Mouse (Mus musculus) erythroblast, embryonic 14.5 days (primary cell): Measurements from ENCODE around the gene Cdon. TPM values are rescaled to one million over a fixed set of nuclear protein-coding genes. Genes with fewer than 3 reads are reported as not detected.
A peak's percentile ranks its signal among the peaks of the same experiment; 100 is the strongest.
"Not testable (repeated sequence)": the region's sequence is repeated elsewhere in the genome, so short reads cannot be mapped to it uniquely, and the experiment has no call there.

ENCODE experiments used
- H3K27me3 ChIP-seq: 2 replicates; pipeline ENCODE4 v1.6.1; 2012; ENCODE audit warnings: inconsistent platforms; ENCODE audit not compliant: control insufficient read depth
- H3K36me3 ChIP-seq: 2 replicates; pipeline ENCODE4 v1.6.1; 2012; ENCODE audit warnings: mild to moderate bottlenecking, inconsistent platforms; ENCODE audit not compliant: control insufficient read depth
- H3K4me1 ChIP-seq: 2 replicates; pipeline ENCODE4 v1.6.1; 2012; ENCODE audit warnings: inconsistent platforms; ENCODE audit not compliant: control insufficient read depth
- H3K4me3 ChIP-seq: replicated peaks from 2 replicates; pipeline ENCODE3; 2012; ENCODE audit warnings: moderate library complexity, mild to moderate bottlenecking, inconsistent platforms
- H3K9me3 ChIP-seq: 2 replicates; pipeline ENCODE4 v1.6.1; 2012; ENCODE audit warnings: low read length, inconsistent platforms, mixed read lengths; ENCODE audit not compliant: control insufficient read depth
- GATA1 ChIP-seq: IDR thresholded peaks from 2 replicates; pipeline ENCODE4 v1.6.1; 2012; ENCODE audit warnings: low read length, inconsistent platforms, mixed read lengths
- TAL1 ChIP-seq: IDR thresholded peaks from 3 replicates; pipeline ENCODE4 v1.6.1; 2012; ENCODE audit warnings: low read length, inconsistent platforms, mixed read lengths
- polyA plus RNA-seq: library from polyadenylated mRNA; stranded (reverse); fragments of >175 nt; gene quantifications from 2 replicates; pipeline ENCODE4 v1.2.3, GENCODE M21; 2012

The Cdon gene
- polyA plus RNA-seq, 1 experiment: not detected

- Histone ChIP-seq H3K4me3 (no peak overlapping the region), H3K9me3 (no peaks in the 10 kb centered on the region), H3K36me3 (no peaks in the 10 kb centered on the region), H3K4me1 (no peaks in the 10 kb centered on the region), H3K27me3 (peaks cover 3% of the 10 kb centered on the region; the same call in 1 of the 2 replicates)
- TF ChIP-seq TAL1: no peak
- no peak for TF ChIP-seq GATA1
These were observed 15.7 kb upstream of the Cdon start for GRCm38 (mm10) chr9:35405038-35405905.

DNA sequence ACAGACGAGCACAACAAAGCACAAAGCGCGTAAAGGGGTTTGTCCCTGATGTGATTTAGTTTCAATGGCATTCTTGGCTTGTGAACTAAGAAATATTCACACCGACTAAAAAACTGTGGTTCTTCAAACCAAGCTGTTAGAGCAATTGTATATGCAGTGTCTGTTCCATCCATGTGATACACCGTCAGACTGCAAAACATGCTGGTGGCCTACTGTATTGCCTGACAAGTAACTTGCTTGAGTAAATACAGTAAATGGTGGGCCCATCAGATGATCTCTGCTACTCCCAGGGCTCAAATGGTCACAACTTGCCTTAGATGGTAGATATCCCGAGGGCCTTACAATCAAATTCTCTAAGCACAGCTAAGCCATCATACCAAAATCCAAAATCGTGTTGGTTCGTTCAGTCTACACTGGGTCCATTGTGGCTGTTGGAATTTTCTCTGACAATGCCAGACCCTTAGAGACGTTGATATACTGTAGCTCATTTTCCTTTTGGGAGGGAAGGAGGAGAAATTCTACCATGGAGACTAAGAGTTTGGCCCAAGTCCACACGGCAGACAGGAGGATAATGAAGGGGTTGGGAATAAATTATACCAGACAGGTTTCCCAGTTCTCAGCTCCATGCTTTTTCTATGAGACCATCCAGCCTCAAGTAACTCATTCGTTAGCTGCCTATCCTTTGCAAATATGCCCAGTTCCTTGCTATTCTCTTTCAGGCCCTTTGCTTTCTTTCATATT is 9.5 kb upstream of the Cdon start:
- Histone ChIP-seq H3K4me1 (no peaks in the 10 kb centered on the region), H3K9me3 (no peaks in the 10 kb centered on the region), H3K36me3 (no peaks in the 10 kb centered on the region), H3K27me3 (no peaks in the 10 kb centered on the region), H3K4me3 (no peak overlapping the region)
- TF ChIP-seq TAL1 (no peak), GATA1 (no peak)

GRCm38 (mm10) chr9:35411975-35412374 is 9.0 kb upstream of the Cdon start:
- no peaks in the 10 kb centered on the region for H3K36me3 ChIP-seq
- H3K9me3 ChIP-seq: no peaks in the 10 kb centered on the region
- TF ChIP-seq TAL1 (no peak), GATA1 (no peak)
- H3K27me3 ChIP-seq: no peaks in the 10 kb centered on the region
- H3K4me1 ChIP-seq: no peaks in the 10 kb centered on the region
- H3K4me3 ChIP-seq: no peak overlapping the region

GRCm38 (mm10) chr9:35421730-35422235 is 855 bp downstream of the Cdon start:
- Histone ChIP-seq H3K27me3 (peaks cover 59% of the 10 kb centered on the region), H3K4me1 (peaks cover 15% of the 10 kb centered on the region), H3K4me3 (peak overlapping the region; percentile 72), H3K36me3 (no peaks in the 10 kb centered on the region), H3K9me3 (no peaks in the 10 kb centered on the region)
- TF ChIP-seq TAL1 (no peak), GATA1 (no peak)

- no peak for TF ChIP-seq TAL1
- TF ChIP-seq GATA1: no peak
- Histone ChIP-seq H3K36me3 (no peaks in the 10 kb centered on the region), H3K27me3 (peaks cover 59% of the 10 kb centered on the region), H3K4me3 (no peak overlapping the region), H3K4me1 (peaks cover 15% of the 10 kb centered on the region), H3K9me3 (no peaks in the 10 kb centered on the region)
These were observed 1.5 kb downstream of the Cdon start for GRCm38 (mm10) chr9:35422405-35422941.

DNA sequence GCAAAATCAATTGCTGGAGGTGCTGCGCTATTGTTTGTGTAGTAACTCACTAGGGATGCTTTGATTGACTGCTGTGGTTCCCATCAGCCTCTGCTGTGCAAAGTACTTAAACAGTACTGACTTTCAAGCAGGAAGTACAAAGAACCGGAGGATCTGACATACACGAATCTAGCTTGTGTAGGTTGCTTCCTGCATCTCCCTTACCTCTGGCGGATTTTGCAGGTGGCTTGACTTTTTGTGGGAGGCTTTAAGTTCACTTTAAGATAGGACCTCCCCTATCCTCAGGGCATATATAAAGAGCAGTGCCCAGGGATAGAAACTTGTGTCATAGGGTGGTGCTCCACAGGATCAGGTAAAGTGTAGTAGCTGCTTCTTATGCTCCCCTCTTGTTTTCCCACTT is 2.3 kb downstream of the Cdon start:
- Histone ChIP-seq H3K36me3 (no peaks in the 10 kb centered on the region), H3K9me3 (no peaks in the 10 kb centered on the region), H3K4me3 (no peak overlapping the region), H3K27me3 (peaks cover 59% of the 10 kb centered on the region), H3K4me1 (peaks cover 15% of the 10 kb centered on the region)
- TF ChIP-seq GATA1 (no peak), TAL1 (no peak)

DNA sequence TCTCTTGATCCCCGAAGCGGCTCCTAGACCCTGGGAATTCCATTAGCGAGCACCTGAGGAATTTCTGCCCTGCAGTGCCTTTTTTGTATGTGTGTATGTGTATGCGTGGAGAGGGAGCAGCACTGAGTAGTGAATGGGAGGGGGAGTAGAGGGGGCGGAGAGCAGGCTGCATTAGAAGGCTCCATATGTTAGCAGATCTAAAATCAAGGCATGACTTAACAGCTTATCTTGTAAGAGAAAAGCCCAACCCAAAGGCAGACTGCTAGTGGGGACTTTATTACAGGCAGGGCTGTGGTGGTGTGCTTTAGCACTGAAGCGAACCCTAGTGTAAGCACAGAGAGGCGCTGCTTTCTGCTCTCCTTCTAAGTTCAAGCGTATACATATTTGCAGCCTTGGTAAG is 3.7 kb downstream of the Cdon start:
- H3K4me3 ChIP-seq: no peak overlapping the region
- H3K4me1 ChIP-seq: peaks cover 15% of the 10 kb centered on the region
- no peak for TF ChIP-seq GATA1
- TF ChIP-seq TAL1: no peak
- no peaks in the 10 kb centered on the region for H3K9me3 ChIP-seq
- H3K36me3 ChIP-seq: no peaks in the 10 kb centered on the region
- peaks cover 48% of the 10 kb centered on the region for H3K27me3 ChIP-seq

DNA sequence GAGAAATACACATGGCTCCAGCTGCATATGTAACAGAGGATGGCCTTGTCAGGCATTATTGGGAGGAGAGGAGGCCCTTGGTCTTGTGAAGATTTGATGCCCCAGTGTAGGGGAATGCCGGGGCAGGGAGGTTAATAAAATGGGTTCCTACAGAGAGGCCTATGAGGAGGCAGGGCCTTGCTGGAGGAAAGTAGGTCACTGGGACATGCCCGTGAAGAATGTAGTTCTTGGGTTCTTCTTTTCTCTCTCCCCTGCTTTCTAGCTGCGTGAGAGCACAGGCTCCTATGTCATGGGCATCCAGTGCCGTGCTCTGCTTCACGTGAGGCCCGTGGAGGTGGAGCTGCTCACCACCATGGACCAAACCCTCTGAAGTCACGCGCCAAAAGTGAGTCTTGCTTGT is 9.5 kb downstream of the Cdon start:
- Histone ChIP-seq H3K4me1 (no peaks in the 10 kb centered on the region), H3K4me3 (no peak overlapping the region), H3K9me3 (no peaks in the 10 kb centered on the region), H3K36me3 (no peaks in the 10 kb centered on the region), H3K27me3 (peaks cover 3% of the 10 kb centered on the region)
- TF ChIP-seq TAL1: no peak
- TF ChIP-seq GATA1: no peak

DNA sequence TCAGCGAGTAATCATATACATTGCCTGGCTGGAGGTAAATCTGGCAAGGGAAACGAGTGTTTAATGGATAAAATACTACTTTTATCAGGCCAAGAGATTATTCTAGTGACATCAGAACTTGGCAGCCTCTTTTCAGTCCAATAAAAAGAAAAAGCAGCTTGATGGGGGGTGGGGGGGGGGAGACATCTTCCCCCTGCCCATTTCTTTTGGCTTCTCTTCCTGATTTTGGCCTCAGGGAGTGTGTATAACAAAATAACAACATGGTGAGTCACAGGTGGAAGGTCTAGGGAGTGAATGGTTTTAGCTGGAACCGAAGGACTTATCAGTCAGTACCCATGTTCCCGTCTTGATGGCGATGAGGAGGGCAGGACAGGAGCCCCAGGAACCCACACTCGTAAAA is 10.5 kb downstream of the Cdon start:
- Histone ChIP-seq H3K4me3 (no peak overlapping the region), H3K9me3 (no peaks in the 10 kb centered on the region), H3K36me3 (no peaks in the 10 kb centered on the region), H3K27me3 (peaks cover 2% of the 10 kb centered on the region), H3K4me1 (no peaks in the 10 kb centered on the region)
- TF ChIP-seq GATA1 (no peak), TAL1 (no peak)

DNA sequence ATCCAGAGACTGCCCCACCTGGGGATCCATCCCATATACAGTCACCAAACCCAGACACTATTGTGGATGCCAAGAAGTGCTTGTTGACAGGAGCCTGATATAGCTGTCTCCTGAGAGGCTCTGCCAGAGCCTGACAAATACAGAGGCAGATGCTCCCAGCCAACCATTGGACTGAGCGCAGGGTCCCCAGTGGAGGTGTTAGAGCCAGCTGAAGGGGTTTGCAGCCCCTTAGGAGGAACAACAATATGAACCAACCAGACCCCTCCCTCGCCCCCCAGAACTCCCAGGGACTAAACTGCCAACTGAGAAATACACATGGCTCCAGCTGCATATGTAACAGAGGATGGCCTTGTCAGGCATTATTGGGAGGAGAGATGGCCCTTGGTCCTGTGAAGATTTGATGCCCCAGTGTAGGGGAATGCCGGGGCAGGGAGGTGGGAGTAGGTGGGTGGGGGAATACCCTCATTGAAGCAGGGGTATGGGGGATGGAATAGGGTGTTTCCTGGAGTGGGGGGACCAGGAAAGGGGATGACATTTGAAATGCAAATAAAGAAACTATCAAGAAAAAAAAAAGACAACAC is 11.9 kb downstream of the Cdon start:
- not testable (repeated sequence) for H3K4me1 ChIP-seq, H3K27me3 ChIP-seq, H3K4me3 ChIP-seq, H3K36me3 ChIP-seq, H3K9me3 ChIP-seq
